Mouse (Mus musculus): ENCODE data around the gene Rims3. TPM values are rescaled to one million over a fixed set of nuclear protein-coding genes. Genes with fewer than 3 reads are reported as not detected.

Rims3 gene
- total RNA-seq, 2 experiments from 2014 or later = 0.15 to 0.29 TPM

DNA sequence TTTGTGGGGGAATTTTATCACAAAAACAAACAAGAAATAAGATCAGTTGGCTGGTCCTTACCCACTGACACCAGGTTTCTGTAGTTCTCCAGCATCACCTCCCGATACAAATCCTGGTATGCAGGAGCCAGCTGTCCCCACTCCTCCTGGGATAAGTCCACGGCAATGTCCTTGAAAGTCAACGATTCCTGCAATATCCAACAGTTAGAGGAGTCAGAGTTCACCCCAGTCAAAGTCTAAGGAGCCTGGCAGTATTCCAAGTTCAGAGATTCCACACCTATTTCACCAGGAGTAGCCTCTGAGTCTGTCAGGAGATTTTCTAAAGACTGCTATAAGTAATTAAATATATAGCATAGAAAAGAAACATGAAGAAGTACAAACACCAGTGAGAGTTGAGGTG, 80.4 kb downstream of the Rims3 start:
- ATAC-seq (ENCODE audit: poor library complexity, severe bottlenecking) = no peak

Other genes starting within 250 kb of the Rims3 start
- gene Cited4, start 188.2 kb upstream of the Rims3 start, total RNA-seq (2015) = 0.65 and 1.1 TPM in 2 replicates
- 0.33 and 1.6 TPM in 2 replicates for gene Cited4, start 188.2 kb upstream of the Rims3 start, total RNA-seq (2017)
- not detected in 2 replicates for gene Kcnq4, start 106.2 kb upstream of the Rims3 start, total RNA-seq (2015)
- not detected in 2 replicates for gene Kcnq4, start 106.2 kb upstream of the Rims3 start, total RNA-seq (2017)
- gene Nfyc, start 23.2 kb upstream of the Rims3 start, total RNA-seq (2015) = 64.3 and 66.1 TPM in 2 replicates
- 55.0 and 67.3 TPM in 2 replicates for gene Nfyc, start 23.2 kb upstream of the Rims3 start, total RNA-seq (2017)
- 8.4 and 13.8 TPM in 2 replicates for gene Exo5, start 70.2 kb downstream of the Rims3 start, total RNA-seq (2015)
- gene Exo5, start 70.2 kb downstream of the Rims3 start, total RNA-seq (2017) = 13.4 and 20.3 TPM in 2 replicates
- 1.0 and 2.3 TPM in 2 replicates for gene Zfp69, start 96.9 kb downstream of the Rims3 start, total RNA-seq (2015)
- 0.85 and 0.92 TPM in 2 replicates for gene Zfp69, start 96.9 kb downstream of the Rims3 start, total RNA-seq (2017)
- gene Smap2, start 162.4 kb downstream of the Rims3 start, total RNA-seq (2015) = 95.9 and 115 TPM in 2 replicates
- gene Smap2, start 162.4 kb downstream of the Rims3 start, total RNA-seq (2017) = 37.2 and 62.2 TPM in 2 replicates
- gene Col9a2, start 184.6 kb downstream of the Rims3 start, total RNA-seq (2015) = not detected in 2 replicates
- gene Col9a2, start 184.6 kb downstream of the Rims3 start, total RNA-seq (2017) = not detected in 2 replicates
- gene Zmpste24, start 243.4 kb downstream of the Rims3 start, total RNA-seq (2015) = 61.3 and 63.0 TPM in 2 replicates
- 62.0 and 80.7 TPM in 2 replicates for gene Zmpste24, start 243.4 kb downstream of the Rims3 start, total RNA-seq (2017)

Measured in megakaryocyte, adult 5-6 weeks (primary cell).